Mouse (Mus musculus): Measurements from ENCODE around the gene Map3k14.
"Not testable (repeated sequence)": the region's sequence is repeated elsewhere in the genome, so short reads cannot be mapped to it uniquely, and the experiment has no call there.

Map3k14 gene

GRCm38 (mm10) chr11:103247504-103248177, 19.6 kb downstream of the Map3k14 start:
- peak in 1 of 2 experiments; percentile 35 for DNase-seq (ENCODE audit: low spot score in 2 of 2)

GRCm38 (mm10) chr11:103246731-103247290, 20.5 kb downstream of the Map3k14 start:
- DNase-seq (ENCODE audit: low spot score in 2 of 2): no peak

- no peak for DNase-seq (ENCODE audit: low spot score in 2 of 2)
Observed at GRCm38 (mm10) chr11:103246081-103246730, 21.1 kb downstream of the Map3k14 start.

- DNase-seq (ENCODE audit: low spot score in 2 of 2): no peak
Observed at GRCm38 (mm10) chr11:103244856-103245255, 22.4 kb downstream of the Map3k14 start.

GRCm38 (mm10) chr11:103240740-103241139, 26.5 kb downstream of the Map3k14 start:
- DNase-seq (ENCODE audit: low spot score in 2 of 2): no peak

GRCm38 (mm10) chr11:103237757-103238156, 29.5 kb downstream of the Map3k14 start:
- DNase-seq (ENCODE audit: low spot score in 2 of 2): no peak

GRCm38 (mm10) chr11:103236903-103237302, 30.4 kb downstream of the Map3k14 start:
- no peak for DNase-seq (ENCODE audit: low spot score in 2 of 2)

GRCm38 (mm10) chr11:103236431-103236830, 30.8 kb downstream of the Map3k14 start:
- DNase-seq (ENCODE audit: low spot score in 2 of 2): no peak

GRCm38 (mm10) chr11:103235702-103236101, 31.6 kb downstream of the Map3k14 start:
- DNase-seq (ENCODE audit: low spot score in 2 of 2): no peak

GRCm38 (mm10) chr11:103234447-103234846, 32.8 kb downstream of the Map3k14 start:
- DNase-seq (ENCODE audit: low spot score in 2 of 2): no peak

- DNase-seq (ENCODE audit: low spot score in 2 of 2): peak; percentile 76 to 91
Observed at GRCm38 (mm10) chr11:103232966-103233365, 34.3 kb downstream of the Map3k14 start.

GRCm38 (mm10) chr11:103231367-103231766, 35.9 kb downstream of the Map3k14 start:
- no peak for DNase-seq (ENCODE audit: low spot score in 2 of 2)

GRCm38 (mm10) chr11:103230626-103231025, 36.6 kb downstream of the Map3k14 start:
- no peak for DNase-seq (ENCODE audit: low spot score in 2 of 2)

- no peak for DNase-seq (ENCODE audit: low spot score in 2 of 2)
Observed at GRCm38 (mm10) chr11:103229608-103230007, 37.7 kb downstream of the Map3k14 start.

- no peak for DNase-seq (ENCODE audit: low spot score in 2 of 2)
Observed at GRCm38 (mm10) chr11:103223951-103224456, 43.3 kb downstream of the Map3k14 start.

GRCm38 (mm10) chr11:103223444-103223843, 43.8 kb downstream of the Map3k14 start:
- no peak for DNase-seq (ENCODE audit: low spot score in 2 of 2)

- DNase-seq (ENCODE audit: low spot score in 2 of 2): not testable (repeated sequence)
Observed at GRCm38 (mm10) chr11:103222718-103223117, 44.6 kb downstream of the Map3k14 start.

GRCm38 (mm10) chr11:103221437-103221836, 45.8 kb downstream of the Map3k14 start:
- DNase-seq (ENCODE audit: low spot score in 2 of 2): no peak

- no peak for DNase-seq (ENCODE audit: low spot score in 2 of 2)
Observed at GRCm38 (mm10) chr11:103219995-103220394, 47.3 kb downstream of the Map3k14 start.

- no peak for DNase-seq (ENCODE audit: low spot score in 2 of 2)
Observed at GRCm38 (mm10) chr11:103219259-103219658, 48.0 kb downstream of the Map3k14 start.

- no peak for DNase-seq (ENCODE audit: low spot score in 2 of 2)
Observed at GRCm38 (mm10) chr11:103218517-103218901, 48.8 kb downstream of the Map3k14 start.

- peak; percentile 43 to 77 for DNase-seq (ENCODE audit: low spot score in 2 of 2)
Observed at GRCm38 (mm10) chr11:103217790-103218516, 49.3 kb downstream of the Map3k14 start, which contains the start of gene Spata32. Gene Spata32, minus strand, starts transcription at chr11:103218432.

Data from spleen, postnatal 4 days (tissue).